Mouse (Mus musculus) fibroblast of lung, adult 2 months (primary cell): ENCODE results near the gene Slc46a3.

Source experiments
- DNase-seq: peaks from one replicate; pipeline ENCODE4 v3.0.0-alpha.2; 2011; ENCODE audit warnings: low read depth

Gene Slc46a3

GRCm38 (mm10) chr5:147845319-147845718, 49.3 kb downstream of the Slc46a3 start:
- no peak for DNase-seq

- DNase-seq = no peak
These were observed 51.3 kb downstream of the Slc46a3 start for GRCm38 (mm10) chr5:147843340-147843739.

GRCm38 (mm10) chr5:147839418-147839817, 55.2 kb downstream of the Slc46a3 start:
- DNase-seq = no peak

GRCm38 (mm10) chr5:147834841-147835500, 59.6 kb downstream of the Slc46a3 start:
- DNase-seq = no peak

- no peak for DNase-seq
These were observed 61.8 kb downstream of the Slc46a3 start for GRCm38 (mm10) chr5:147832842-147833241.

- DNase-seq = no peak
These were observed 65.8 kb downstream of the Slc46a3 start for GRCm38 (mm10) chr5:147828846-147829245.
